Mouse (Mus musculus) hindbrain, postnatal 0 days (tissue): ENCODE measurements at regions not wholly inside any gene's neighbourhood (a gene's known extent, or its start where the extent isn't known, plus 50 kb on each side); places are given as distances from the start of the nearest gene placed in this dataset.

Source experiments
- ATAC-seq: fragments of 200-750 bp; cut with Nextera tagmentation; 2 replicates; pipeline ENCODE4 v1.8.0; 2017; ENCODE audit warnings: mild to moderate bottlenecking, moderate TSS enrichment, moderate library complexity
- DNase-seq: peaks from one replicate; pipeline ENCODE4 v3.0.0-alpha.2; 2015; ENCODE audit warnings: low spot score
- H3K27ac ChIP-seq: fragments of 300-500 bp; sonication (generic); 2 replicates; pipeline ENCODE4 v1.5.1; 2014; ENCODE audit warnings: mild to moderate bottlenecking
- H3K27me3 ChIP-seq: fragments of 300-500 bp; sonication (generic); 2 replicates; pipeline ENCODE4 v1.6.1; 2014; ENCODE audit warnings: low read length, mixed read lengths; ENCODE audit not compliant: insufficient read depth
- H3K36me3 ChIP-seq: fragments of 300-500 bp; sonication (generic); 2 replicates; pipeline ENCODE4 v1.6.1; 2014; ENCODE audit warnings: low read length, mixed read lengths; ENCODE audit not compliant: insufficient read depth
- H3K4me1 ChIP-seq: fragments of 300-500 bp; sonication (generic); 2 replicates; pipeline ENCODE4 v1.6.1; 2014; ENCODE audit warnings: antibody characterized with exemption, low read length, mixed read lengths; ENCODE audit not compliant: insufficient read depth
- H3K4me2 ChIP-seq: fragments of 300-500 bp; sonication (generic); 2 replicates; pipeline ENCODE4 v1.6.1; 2014; ENCODE audit warnings: low read depth, mild to moderate bottlenecking, low read length, moderate library complexity, mixed read lengths
- H3K4me3 ChIP-seq: fragments of 300-500 bp; sonication (generic); 2 replicates; pipeline ENCODE4 v1.5.1; 2014; ENCODE audit warnings: low read length
- H3K9ac ChIP-seq: fragments of 300-500 bp; sonication (generic); replicated peaks from 2 replicates; pipeline ENCODE4 v1.6.1; 2014; ENCODE audit warnings: mild to moderate bottlenecking, low read length, moderate library complexity, mixed read lengths
- H3K9me3 ChIP-seq: fragments of 300-500 bp; sonication (generic); 2 replicates; pipeline ENCODE4 v1.6.1; 2016; ENCODE audit warnings: low read length, mixed read lengths
- CTCF ChIP-seq: IDR thresholded peaks from 2 replicates; pipeline ENCODE4 v1.5.1; 2016; ENCODE audit warnings: antibody characterized with exemption, control low read depth, low read depth
- WGBS: fragments of 180-500 bp; shearing (Covaris S2); extraction: QIAGEN DNeasy Blood & Tissue Kit; methylation state at CpG from one replicate; pipeline ENCODE4 v1.1.7; 2014; 5-methylcytosine and 5-hydroxymethylcytosine counted together

DNA sequence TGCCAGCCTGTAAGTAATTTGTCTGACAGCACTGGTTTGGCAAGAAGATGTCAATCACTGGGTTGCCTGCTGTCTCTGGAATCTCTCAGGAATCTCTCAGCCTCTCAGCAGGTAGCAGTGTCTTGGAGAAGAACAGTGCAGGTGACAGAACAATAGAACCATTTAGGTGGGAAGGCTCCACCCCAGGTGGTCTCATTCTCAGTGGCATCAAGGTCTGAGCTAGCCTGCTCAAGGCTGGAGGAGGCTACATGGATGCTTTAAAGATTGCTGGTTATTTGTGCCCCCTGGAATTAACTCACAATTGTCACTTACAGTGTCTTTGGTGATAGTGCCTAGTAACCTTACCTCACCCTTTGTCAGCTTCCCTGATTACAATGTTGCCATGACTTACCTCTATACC, 394.5 kb downstream of the Pdzph1 start:
- Histone ChIP-seq H3K27me3 (no peaks in the 10 kb centered on the region), H3K4me3 (no peak overlapping the region), H3K4me1 (no peaks in the 10 kb centered on the region), H3K4me2 (no peak overlapping the region), H3K9me3 (no peaks in the 10 kb centered on the region), H3K36me3 (no peaks in the 10 kb centered on the region), H3K9ac (no peak overlapping the region), H3K27ac (no peak overlapping the region)
- no peak for TF ChIP-seq CTCF
- ATAC-seq (no peak), DNase-seq (no peak)

GRCm38 (mm10) chr17:58587946-58588345, 403.2 kb downstream of the Pdzph1 start:
- H3K4me2 ChIP-seq: no peak overlapping the region
- H3K9ac ChIP-seq: no peak overlapping the region
- H3K9me3 ChIP-seq: no peaks in the 10 kb centered on the region
- no peak overlapping the region for H3K27ac ChIP-seq
- ATAC-seq (peak; percentile 29; the same call in 1 of the 2 replicates), DNase-seq (peak; percentile 67)
- H3K27me3 ChIP-seq: no peaks in the 10 kb centered on the region
- no peaks in the 10 kb centered on the region for H3K36me3 ChIP-seq
- H3K4me3 ChIP-seq: no peak overlapping the region
- no peaks in the 10 kb centered on the region for H3K4me1 ChIP-seq
- 65% methylated on average over 2 of the region's 2 CpGs for WGBS
- TF ChIP-seq CTCF: peak; percentile 58

DNA sequence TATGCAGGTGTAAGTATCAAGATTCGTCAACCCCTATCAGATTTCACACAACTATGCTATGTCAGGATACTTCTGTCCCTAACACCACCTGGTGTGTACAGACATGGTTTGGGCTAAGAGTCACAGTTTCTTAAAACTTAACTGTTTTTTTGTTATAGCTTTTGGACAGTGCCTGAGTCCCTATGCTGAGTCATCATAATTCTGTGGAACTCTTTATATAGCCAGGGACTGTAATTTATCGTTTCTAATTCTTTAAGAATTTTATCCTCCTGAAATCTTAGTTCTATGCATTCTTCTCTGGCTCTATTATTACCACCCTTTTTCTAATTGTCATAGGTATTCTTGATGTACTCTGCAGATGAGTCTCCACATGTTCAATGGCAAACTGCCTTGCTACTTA, 418.3 kb downstream of the Pdzph1 start:
- no peak for TF ChIP-seq CTCF
- Histone ChIP-seq H3K9me3 (no peaks in the 10 kb centered on the region), H3K4me2 (no peak overlapping the region), H3K9ac (no peak overlapping the region), H3K36me3 (no peaks in the 10 kb centered on the region), H3K27me3 (no peaks in the 10 kb centered on the region), H3K4me1 (no peaks in the 10 kb centered on the region), H3K4me3 (no peak overlapping the region), H3K27ac (no peak overlapping the region)
- ATAC-seq (no peak), DNase-seq (no peak)
- WGBS: 87% methylated on average over 2 of the region's 2 CpGs
